Mouse (Mus musculus): ENCODE results near the gene Isy1. TPM values are rescaled to one million over a fixed set of nuclear protein-coding genes. Genes with fewer than 3 reads are reported as not detected.

Isy1 gene
- polyA plus RNA-seq, 1 experiment, result 21.1 TPM

- Histone ChIP-seq H3K4me3 (no peak overlapping the region), H3K36me3 (ENCODE audit: control insufficient read depth, insufficient read depth) (no peaks in the 10 kb centered on the region), H3ac (ENCODE audit: control insufficient read depth, insufficient read length) (no peak overlapping the region), H3K27me3 (ENCODE audit: control insufficient read depth, insufficient read depth, insufficient read length) (no peaks in the 10 kb centered on the region), H3K79me2 (ENCODE audit: control insufficient read depth, insufficient read depth) (no peaks in the 10 kb centered on the region), H3K4me2 (ENCODE audit: low read depth) (no peak overlapping the region)
- TF ChIP-seq POLR2AphosphoS2 (IDR thresholded peaks at IDR 0.05; ENCODE audit: insufficient read length, low read depth), result no peak
- no peak for TF ChIP-seq TCF3 (IDR thresholded peaks at IDR 0.05; ENCODE audit: insufficient read length, low read depth)
- no peak for TF ChIP-seq MAX (IDR thresholded peaks at IDR 0.05; ENCODE audit: low read depth)
- TF ChIP-seq USF1 (IDR thresholded peaks at IDR 0.05; ENCODE audit: low read depth), result no peak
- no peak for TF ChIP-seq CEBPB (IDR thresholded peaks at IDR 0.05; ENCODE audit: insufficient read depth, poor library complexity, severe bottlenecking)
- TF ChIP-seq TCF12 (IDR thresholded peaks at IDR 0.05; ENCODE audit: insufficient read depth, poor library complexity, severe bottlenecking), result no peak
- no peak for TF ChIP-seq SRF (IDR thresholded peaks at IDR 0.05; ENCODE audit: control insufficient read depth, insufficient read length, low read depth)
- no peak for TF ChIP-seq E2F4 (IDR thresholded peaks at IDR 0.05; ENCODE audit: insufficient read depth)
- TF ChIP-seq REST (IDR thresholded peaks at IDR 0.05; ENCODE audit: insufficient read depth, insufficient read length), result no peak
- no peak for TF ChIP-seq MYOG (IDR thresholded peaks at IDR 0.05; ENCODE audit: control insufficient read depth in 1 of 3, insufficient read depth in 1 of 3, insufficient read length in 2 of 3, low read depth in 2 of 3)
- TF ChIP-seq MYOD1 (IDR thresholded peaks at IDR 0.05; ENCODE audit: control insufficient read depth in 1 of 3, insufficient read length in 2 of 3, low read depth in 2 of 3), result no peak
- TF ChIP-seq POLR2A (IDR thresholded peaks at IDR 0.05; ENCODE audit: insufficient read length, low read depth), result no peak
These were observed 34.6 kb downstream of the Isy1 start for GRCm38 (mm10) chr6:87804036-87804435.

GRCm38 (mm10) chr6:87802462-87802861 lies 36.1 kb downstream of the Isy1 start:
- H3K27me3 ChIP-seq (ENCODE audit: control insufficient read depth, insufficient read depth, insufficient read length), result no peaks in the 10 kb centered on the region
- H3K36me3 ChIP-seq (ENCODE audit: control insufficient read depth, insufficient read depth), result no peaks in the 10 kb centered on the region
- no peaks in the 10 kb centered on the region for H3K79me2 ChIP-seq (ENCODE audit: control insufficient read depth, insufficient read depth)
- no peak overlapping the region for H3K4me3 ChIP-seq
- H3ac ChIP-seq (ENCODE audit: control insufficient read depth, insufficient read length), result no peak overlapping the region
- TF ChIP-seq MAX (IDR thresholded peaks at IDR 0.05; ENCODE audit: low read depth) (no peak), TCF12 (IDR thresholded peaks at IDR 0.05; ENCODE audit: insufficient read depth, poor library complexity, severe bottlenecking) (no peak), E2F4 (IDR thresholded peaks at IDR 0.05; ENCODE audit: insufficient read depth) (no peak), MYOG (IDR thresholded peaks at IDR 0.05; ENCODE audit: control insufficient read depth in 1 of 3, insufficient read depth in 1 of 3, insufficient read length in 2 of 3, low read depth in 2 of 3) (no peak), POLR2AphosphoS2 (IDR thresholded peaks at IDR 0.05; ENCODE audit: insufficient read length, low read depth) (no peak), REST (IDR thresholded peaks at IDR 0.05; ENCODE audit: insufficient read depth, insufficient read length) (no peak), CEBPB (IDR thresholded peaks at IDR 0.05; ENCODE audit: insufficient read depth, poor library complexity, severe bottlenecking) (no peak), MYOD1 (IDR thresholded peaks at IDR 0.05; ENCODE audit: control insufficient read depth in 1 of 3, insufficient read length in 2 of 3, low read depth in 2 of 3) (no peak)
- no peak overlapping the region for H3K4me2 ChIP-seq (ENCODE audit: low read depth)

- TF ChIP-seq MYOG (IDR thresholded peaks at IDR 0.05; ENCODE audit: control insufficient read depth in 1 of 3, insufficient read depth in 1 of 3, insufficient read length in 2 of 3, low read depth in 2 of 3), result no peak
- no peak for TF ChIP-seq REST (IDR thresholded peaks at IDR 0.05; ENCODE audit: insufficient read depth, insufficient read length)
- no peak for TF ChIP-seq E2F4 (IDR thresholded peaks at IDR 0.05; ENCODE audit: insufficient read depth)
- no peak for TF ChIP-seq TCF12 (IDR thresholded peaks at IDR 0.05; ENCODE audit: insufficient read depth, poor library complexity, severe bottlenecking)
- TF ChIP-seq USF1 (IDR thresholded peaks at IDR 0.05; ENCODE audit: low read depth), result no peak
- no peak for TF ChIP-seq MAX (IDR thresholded peaks at IDR 0.05; ENCODE audit: low read depth)
- TF ChIP-seq POLR2AphosphoS2 (IDR thresholded peaks at IDR 0.05; ENCODE audit: insufficient read length, low read depth), result no peak
- TF ChIP-seq TCF3 (IDR thresholded peaks at IDR 0.05; ENCODE audit: insufficient read length, low read depth), result no peak
- TF ChIP-seq POLR2A (IDR thresholded peaks at IDR 0.05; ENCODE audit: insufficient read length, low read depth), result no peak
- TF ChIP-seq CEBPB (IDR thresholded peaks at IDR 0.05; ENCODE audit: insufficient read depth, poor library complexity, severe bottlenecking), result no peak
- TF ChIP-seq SRF (IDR thresholded peaks at IDR 0.05; ENCODE audit: control insufficient read depth, insufficient read length, low read depth), result no peak
- no peak for TF ChIP-seq MYOD1 (IDR thresholded peaks at IDR 0.05; ENCODE audit: control insufficient read depth in 1 of 3, insufficient read length in 2 of 3, low read depth in 2 of 3)
These were observed 39.0 kb downstream of the Isy1 start for GRCm38 (mm10) chr6:87799576-87799975.

DNA sequence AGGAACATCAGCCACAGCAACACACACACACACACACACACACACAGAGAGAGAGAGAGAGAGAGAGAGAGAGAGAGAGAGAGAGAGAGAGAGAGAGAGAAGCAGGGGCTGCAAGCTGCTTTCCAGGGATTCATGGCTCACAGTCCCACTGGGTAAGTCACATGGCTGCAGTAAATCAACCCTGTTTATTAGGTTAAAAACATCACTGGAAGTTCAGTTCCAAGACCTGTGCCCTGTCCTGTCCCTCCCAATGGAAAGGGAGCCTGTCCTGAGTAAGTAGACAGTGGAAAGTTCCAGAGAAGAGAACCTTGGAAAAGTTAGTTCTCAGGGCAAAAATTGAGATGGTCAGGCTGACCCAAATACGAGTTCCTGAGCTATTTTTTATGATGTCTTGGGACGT lies 41.3 kb downstream of the Isy1 start:
- no peak overlapping the region for H3ac ChIP-seq (ENCODE audit: control insufficient read depth, insufficient read length)
- H3K4me3 ChIP-seq, result no peak overlapping the region
- H3K79me2 ChIP-seq (ENCODE audit: control insufficient read depth, insufficient read depth), result no peaks in the 10 kb centered on the region
- TF ChIP-seq TCF3 (IDR thresholded peaks at IDR 0.05; ENCODE audit: insufficient read length, low read depth) (no peak), POLR2A (IDR thresholded peaks at IDR 0.05; ENCODE audit: insufficient read length, low read depth) (no peak), POLR2AphosphoS2 (IDR thresholded peaks at IDR 0.05; ENCODE audit: insufficient read length, low read depth) (no peak), REST (IDR thresholded peaks at IDR 0.05; ENCODE audit: insufficient read depth, insufficient read length) (no peak), TCF12 (IDR thresholded peaks at IDR 0.05; ENCODE audit: insufficient read depth, poor library complexity, severe bottlenecking) (no peak), USF1 (IDR thresholded peaks at IDR 0.05; ENCODE audit: low read depth) (no peak)
- H3K4me2 ChIP-seq (ENCODE audit: low read depth), result no peak overlapping the region
- no peaks in the 10 kb centered on the region for H3K27me3 ChIP-seq (ENCODE audit: control insufficient read depth, insufficient read depth, insufficient read length)
- H3K36me3 ChIP-seq (ENCODE audit: control insufficient read depth, insufficient read depth), result no peaks in the 10 kb centered on the region

More at GRCm38 (mm10) chr6:87799576-87799975, 39.0 kb downstream of the Isy1 start:
- Histone ChIP-seq H3K27me3 (ENCODE audit: control insufficient read depth, insufficient read depth, insufficient read length) (no peaks in the 10 kb centered on the region), H3ac (ENCODE audit: control insufficient read depth, insufficient read length) (no peak overlapping the region), H3K4me2 (ENCODE audit: low read depth) (no peak overlapping the region), H3K36me3 (ENCODE audit: control insufficient read depth, insufficient read depth) (no peaks in the 10 kb centered on the region), H3K79me2 (ENCODE audit: control insufficient read depth, insufficient read depth) (no peaks in the 10 kb centered on the region), H3K4me3 (no peak overlapping the region)

- Histone ChIP-seq H3K27me3 (ENCODE audit: control insufficient read depth, insufficient read depth, insufficient read length) (no peaks in the 10 kb centered on the region), H3K4me3 (no peak overlapping the region), H3ac (ENCODE audit: control insufficient read depth, insufficient read length) (no peak overlapping the region), H3K4me2 (ENCODE audit: low read depth) (no peak overlapping the region), H3K79me2 (ENCODE audit: control insufficient read depth, insufficient read depth) (no peaks in the 10 kb centered on the region), H3K36me3 (ENCODE audit: control insufficient read depth, insufficient read depth) (no peaks in the 10 kb centered on the region)
- no peak for TF ChIP-seq POLR2A (IDR thresholded peaks at IDR 0.05; ENCODE audit: insufficient read length, low read depth)
- no peak for TF ChIP-seq SRF (IDR thresholded peaks at IDR 0.05; ENCODE audit: control insufficient read depth, insufficient read length, low read depth)
- no peak for TF ChIP-seq TCF3 (IDR thresholded peaks at IDR 0.05; ENCODE audit: insufficient read length, low read depth)
- no peak for TF ChIP-seq TCF12 (IDR thresholded peaks at IDR 0.05; ENCODE audit: insufficient read depth, poor library complexity, severe bottlenecking)
These were observed 42.2 kb downstream of the Isy1 start for GRCm38 (mm10) chr6:87796251-87796880.
